Mouse (Mus musculus): Measurements from ENCODE around the gene Zfp949. TPM values are rescaled to one million over a fixed set of nuclear protein-coding genes. Genes with fewer than 3 reads are reported as not detected.

Zfp949 gene
- total RNA-seq, 2 experiments from 2014 or later = 6.1 to 6.4 TPM

Other genes with a start within 250 kb of the Zfp949 start
- 1 to 10 TPM; 4.8 to 5.2 TPM for gene Nt5e, start 220.8 kb upstream of the Zfp949 start, total RNA-seq (2021)
- 10 to 100 TPM; 11.7 to 13.9 TPM for gene Snx14, start 109.1 kb upstream of the Zfp949 start, total RNA-seq (2021)
- gene Gm20537, start 91.4 kb upstream of the Zfp949 start, total RNA-seq (2021) = 1 to 10 TPM in 1 of 2 experiments, not detected in 1; 1.3 TPM
- gene Syncrip, start 65.4 kb upstream of the Zfp949 start, total RNA-seq (2021) = 10 to 100 TPM; 43.7 to 56.5 TPM
- under 1 TPM in 1 of 2 experiments, not detected in 1; 0.27 TPM for gene Trim43a, start 32.9 kb downstream of the Zfp949 start, total RNA-seq (2021)
- gene Mthfsl, start 172.3 kb downstream of the Zfp949 start, total RNA-seq (2021) = 10 to 100 TPM; 10.6 to 11.6 TPM
- gene Bcl2a1d, start 183.9 kb downstream of the Zfp949 start, total RNA-seq (2021) = not detected